ENCODE assay signal across 8 mouse cellular contexts in the genomic region with DNA sequence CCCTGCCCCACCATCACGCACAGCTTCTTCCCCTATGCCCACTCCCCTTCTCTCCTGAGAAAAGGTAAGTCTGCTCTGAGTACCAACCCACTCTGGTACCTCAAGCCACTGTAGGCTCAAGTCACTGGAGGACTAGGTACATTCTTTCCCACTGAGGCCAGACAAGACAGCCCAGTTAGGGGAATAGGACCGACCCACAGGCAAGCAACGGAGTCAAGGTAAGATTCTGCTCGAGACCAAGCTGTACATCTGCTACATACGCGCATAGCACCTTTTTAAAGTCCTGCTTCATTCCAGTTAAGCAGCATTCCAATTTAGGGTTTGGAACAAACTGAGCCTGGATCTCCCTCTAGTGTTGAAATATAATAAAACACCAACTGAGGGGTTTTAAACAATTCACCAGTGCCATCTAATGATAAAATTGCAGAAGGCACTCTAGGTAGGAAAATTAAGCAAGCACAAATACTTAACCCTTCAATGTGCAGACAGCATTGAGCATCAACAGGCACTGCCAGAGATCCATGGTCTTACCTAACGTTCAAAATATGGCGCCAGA. TPM values are rescaled to one million over a fixed set of nuclear protein-coding genes. Genes with fewer than 3 reads are reported as not detected.
A peak's percentile ranks its signal among the peaks of the same experiment; 100 is the strongest.
DNase-seq lines count a peak whose midpoint lies in the region; ATAC-seq and TF ChIP-seq lines count a peak whose summit lies in the region.
"Had no signal": no experiment of that assay in that cellular context is flagged by ENCODE, and none has a peak within 500 bp of the region (broad histone marks: within the 10 kb centered on the region; RNA-seq: fewer than 3 reads in every experiment).

No protein-coding gene starts in this region.

- peak; percentile 89 for ATAC-seq in midbrain, postnatal 0 days (ENCODE audit: low FRiP score)

- no peaks in the 10 kb centered on the region for H3K4me1 ChIP-seq in midbrain, postnatal 0 days (ENCODE audit: insufficient read depth, low read length)
- H3K4me1 ChIP-seq: heart, embryonic 15.5 days had no signal

- H3K27me3 ChIP-seq in midbrain, postnatal 0 days (ENCODE audit: insufficient read depth, low read length) = no peaks in the 10 kb centered on the region
- H3K27me3 ChIP-seq: heart, embryonic 15.5 days had no signal

- H3K4me2 ChIP-seq in midbrain, postnatal 0 days (ENCODE audit: low read depth, low read length, poor library complexity, severe bottlenecking) = peak overlapping the region; percentile 13; the same call in 1 of the 2 replicates
- H3K4me2 ChIP-seq: heart, embryonic 15.5 days had no signal

- H3K36me3 ChIP-seq in midbrain, postnatal 0 days (ENCODE audit: insufficient read depth, low read length) = no peaks in the 10 kb centered on the region
- H3K36me3 ChIP-seq: heart, embryonic 15.5 days had no signal

- peak; percentile 31 to 37 for DNase-seq in left cerebral cortex, adult 9 months (ENCODE audit: low spot score in 2 of 2)
- no peak for DNase-seq in left cerebral cortex, adult 8-10 months (ENCODE audit: low spot score in 2 of 2)
- peak; percentile 80 for DNase-seq in ZHBTc4 (ENCODE audit: low read depth, low spot score)
- DNase-seq in frontal cortex, adult 2 months (ENCODE audit: extremely low spot score in 1 of 2, low spot score in 1 of 2) = peak; percentile 11 to 81
- peak; percentile 40 for DNase-seq in large intestine, adult 2 months (ENCODE audit: low read depth, low spot score)
- DNase-seq in midbrain, postnatal 0 days (ENCODE audit: low spot score) = peak; percentile 88
- DNase-seq in adrenal gland, adult 2 months = no peak

- no peak overlapping the region for H3K9ac ChIP-seq in midbrain, postnatal 0 days (replicated peaks; ENCODE audit: low read length, poor library complexity, severe bottlenecking)
- H3K9ac ChIP-seq: heart, embryonic 15.5 days had no signal

- no peaks in the 10 kb centered on the region for H3K9me3 ChIP-seq in midbrain, postnatal 0 days (ENCODE audit: low read length)
- H3K9me3 ChIP-seq: heart, embryonic 15.5 days had no signal

- TF ChIP-seq CTCF in midbrain, postnatal 0 days (IDR thresholded peaks at IDR 0.05) = peak; percentile 99

- WGBS in large intestine, adult 2 months = 8% methylated on average over 8 of the region's 8 CpGs
- WGBS in midbrain, postnatal 0 days = 24% methylated on average over 8 of the region's 8 CpGs

- no peak overlapping the region for H3K27ac ChIP-seq in midbrain, postnatal 0 days (ENCODE audit: low read depth, low read length)
- H3K27ac ChIP-seq: heart, embryonic 15.5 days had no signal

- H3K4me3 ChIP-seq in midbrain, postnatal 0 days (ENCODE audit: low read depth, low read length) = no peak overlapping the region
- H3K4me3 ChIP-seq: heart, embryonic 15.5 days had no signal

RNA-seq across cellular contexts. Expression of a gene that starts 7.7 kb away (rescaled TPM):
- total RNA-seq in left cerebral cortex, adult 8-10 months (2022) = 1 to 10 TPM; 1.0 to 5.0 (median 2.5) TPM
- polyA plus RNA-seq in frontal cortex, adult 2 months (2012; rRNA removed) = 4.2 and 6.9 TPM in 2 replicates
- not detected in 2 replicates for polyA plus RNA-seq in large intestine, adult 2 months (2012; rRNA removed)
- not detected in 2 replicates for total RNA-seq in midbrain, postnatal 0 days (2014; rRNA removed)
- polyA plus RNA-seq in midbrain, postnatal 0 days (2015; fragmentation: Nextera tagmentation; extraction: Ambion mirVana) = 0.73 and 0.88 TPM in 2 replicates
- total RNA-seq in adrenal gland, adult 2 months (2021) = not detected
- not detected in 2 replicates for polyA plus RNA-seq in adrenal gland, adult 2 months (2012; rRNA removed)

RNA-seq across cellular contexts. Expression of a gene that starts 34.2 kb away (rescaled TPM):
- 1 to 10 TPM in 1 of 4 experiments, under 1 TPM in 3; 0.46 to 1.5 (median 0.70) TPM for total RNA-seq in left cerebral cortex, adult 8-10 months (2022)
- 0.25 and 1.1 TPM in 2 replicates for polyA plus RNA-seq in frontal cortex, adult 2 months (2012; rRNA removed)
- polyA plus RNA-seq in large intestine, adult 2 months (2012; rRNA removed) = 0.88 and 1.2 TPM in 2 replicates
- total RNA-seq in midbrain, postnatal 0 days (2014; rRNA removed) = 1.6 and 4.1 TPM in 2 replicates
- 3.0 and 3.6 TPM in 2 replicates for polyA plus RNA-seq in midbrain, postnatal 0 days (2015; fragmentation: Nextera tagmentation; extraction: Ambion mirVana)
- 1 to 10 TPM; 3.5 to 5.1 TPM for total RNA-seq in adrenal gland, adult 2 months (2021)
- 0.27 and 0.46 TPM in 2 replicates for polyA plus RNA-seq in adrenal gland, adult 2 months (2012; rRNA removed)

Comparison
In these comparisons a context has a peak if more than half of its experiments do, and no peak if none do; other contexts are left out.
1. DNase-seq: peak in left cerebral cortex, adult 9 months (2 of 2), ZHBTc4 (single experiment), frontal cortex, adult 2 months (2 of 2), large intestine, adult 2 months (single experiment) and midbrain, postnatal 0 days (single experiment); none in left cerebral cortex, adult 8-10 months (0 of 2) and adrenal gland, adult 2 months (single experiment).